Mouse (Mus musculus) testis, adult 2 months (tissue): ENCODE data around the gene Taar3. TPM values are rescaled to one million over a fixed set of nuclear protein-coding genes. Genes with fewer than 3 reads are reported as not detected.

Experiments used
- H3K27ac ChIP-seq: fragments of 200-500 bp; 2 replicates; pipeline ENCODE4 v1.5.1; 2012; ENCODE audit warnings: low read depth, low read length; ENCODE audit not compliant: control insufficient read depth, insufficient read depth
- H3K27me3 ChIP-seq: fragments of 200-500 bp; 2 replicates; pipeline ENCODE4 v1.6.1; 2012; ENCODE audit warnings: mild to moderate bottlenecking, low read length, moderate library complexity; ENCODE audit not compliant: control insufficient read depth, insufficient read depth
- H3K36me3 ChIP-seq: fragments of 200-500 bp; 2 replicates; pipeline ENCODE4 v1.6.1; 2012; ENCODE audit warnings: mild to moderate bottlenecking, low read length; ENCODE audit not compliant: control insufficient read depth, insufficient read depth
- H3K4me1 ChIP-seq: fragments of 200-500 bp; 2 replicates; pipeline ENCODE4 v1.6.1; 2012; ENCODE audit warnings: low read length; ENCODE audit not compliant: control insufficient read depth, insufficient read depth
- H3K4me3 ChIP-seq: fragments of 200-500 bp; 2 replicates; pipeline ENCODE4 v1.5.1; 2012; ENCODE audit warnings: low read depth, mild to moderate bottlenecking, low read length, moderate library complexity, mixed read lengths; ENCODE audit not compliant: control insufficient read depth
- CTCF ChIP-seq: fragments of 200-500 bp; IDR thresholded peaks from 2 replicates; pipeline ENCODE4 v1.5.1; 2012; ENCODE audit warnings: low read depth, mild to moderate bottlenecking, inconsistent platforms, low read length, moderate library complexity; ENCODE audit not compliant: control insufficient read depth, insufficient read depth, insufficient replicate concordance
- POLR2A ChIP-seq: fragments of 200-500 bp; IDR thresholded peaks from 2 replicates; pipeline ENCODE4 v1.6.1; 2012; ENCODE audit warnings: low read depth, mild to moderate bottlenecking, inconsistent platforms, low read length, moderate library complexity; ENCODE audit not compliant: control insufficient read depth
- polyA plus RNA-seq: library from polyadenylated mRNA; depleted of rRNA; stranded (reverse); fragments of >200 nt; gene quantifications from 2 replicates; pipeline ENCODE4 v1.2.3, GENCODE M21; 2012

The Taar3 gene
- polyA plus RNA-seq, 1 experiment: not detected

DNA sequence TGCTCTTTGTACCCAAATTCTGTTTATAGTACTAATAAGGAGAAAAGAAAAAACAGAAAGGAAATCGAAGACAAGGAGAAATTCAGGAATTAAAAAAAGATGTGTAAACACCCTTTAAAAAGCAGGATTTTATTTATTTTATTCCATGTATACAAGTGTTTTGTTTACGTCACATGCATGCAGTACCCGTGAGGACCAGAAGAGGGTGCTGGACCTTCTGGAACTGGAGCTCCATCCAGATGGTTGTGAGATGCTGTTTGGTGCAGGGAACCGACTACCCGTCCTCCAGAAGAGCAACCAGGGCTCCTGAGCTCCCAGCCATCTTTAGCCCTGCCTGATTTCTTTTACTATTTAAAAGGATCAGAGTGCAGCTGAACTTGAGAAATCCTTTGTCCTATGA lies 6.9 kb upstream of the Taar3 start:
- no peak overlapping the region for H3K4me3 ChIP-seq
- no peak overlapping the region for H3K27ac ChIP-seq
- H3K36me3 ChIP-seq: no peaks in the 10 kb centered on the region
- H3K4me1 ChIP-seq: peaks cover 3% of the 10 kb centered on the region; the same call in 1 of the 2 replicates
- H3K27me3 ChIP-seq: no peaks in the 10 kb centered on the region
- TF ChIP-seq CTCF (peak; percentile 68; the same call in 1 of the 2 replicates), POLR2A (no peak)

DNA sequence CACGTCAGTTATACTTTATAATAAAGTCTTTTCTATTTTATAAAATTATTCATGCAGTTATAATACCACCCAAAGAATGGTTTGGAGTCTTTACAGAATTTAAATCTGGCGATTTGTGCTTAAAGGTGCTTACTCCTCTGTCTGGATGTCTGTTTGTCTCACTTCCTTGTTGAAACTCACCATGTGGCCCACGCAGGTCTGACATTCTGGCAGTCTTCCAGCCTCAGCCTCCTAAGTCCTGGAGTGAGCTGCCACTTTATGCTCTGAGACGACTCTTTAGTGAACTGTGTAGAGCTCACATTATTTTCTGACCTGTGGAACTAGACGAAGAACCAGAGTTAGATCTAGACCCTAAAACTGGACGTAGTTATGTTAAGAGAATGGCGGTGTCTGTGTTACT lies 1.3 kb upstream of the Taar3 start:
- TF ChIP-seq POLR2A (no peak), CTCF (no peak)
- Histone ChIP-seq H3K27ac (no peak overlapping the region), H3K4me3 (no peak overlapping the region), H3K36me3 (no peaks in the 10 kb centered on the region), H3K4me1 (no peaks in the 10 kb centered on the region), H3K27me3 (no peaks in the 10 kb centered on the region)

DNA sequence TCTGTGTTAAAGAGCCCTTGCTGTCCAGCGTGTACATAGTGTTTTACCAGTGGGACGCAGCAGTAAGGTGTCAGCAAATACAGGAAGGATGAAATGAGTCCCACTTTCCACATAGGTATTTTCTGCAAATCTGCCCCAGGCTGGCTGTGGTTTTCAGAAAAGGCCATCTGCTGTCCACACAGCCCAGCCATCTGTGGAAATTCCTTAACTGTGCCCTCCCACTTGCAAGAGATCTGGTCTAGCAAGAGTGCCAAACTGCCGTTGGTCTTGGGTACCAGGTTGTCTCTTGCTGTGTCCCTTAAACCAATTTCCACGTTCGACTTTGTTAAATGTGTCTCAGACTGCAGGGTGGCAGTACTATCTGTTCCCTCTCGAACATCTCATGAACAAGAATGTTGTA lies 2.4 kb downstream of the Taar3 start:
- no peaks in the 10 kb centered on the region for H3K36me3 ChIP-seq
- TF ChIP-seq CTCF: no peak
- no peak for TF ChIP-seq POLR2A
- H3K4me1 ChIP-seq: no peaks in the 10 kb centered on the region
- H3K27me3 ChIP-seq: no peaks in the 10 kb centered on the region
- H3K4me3 ChIP-seq: no peak overlapping the region
- no peak overlapping the region for H3K27ac ChIP-seq

DNA sequence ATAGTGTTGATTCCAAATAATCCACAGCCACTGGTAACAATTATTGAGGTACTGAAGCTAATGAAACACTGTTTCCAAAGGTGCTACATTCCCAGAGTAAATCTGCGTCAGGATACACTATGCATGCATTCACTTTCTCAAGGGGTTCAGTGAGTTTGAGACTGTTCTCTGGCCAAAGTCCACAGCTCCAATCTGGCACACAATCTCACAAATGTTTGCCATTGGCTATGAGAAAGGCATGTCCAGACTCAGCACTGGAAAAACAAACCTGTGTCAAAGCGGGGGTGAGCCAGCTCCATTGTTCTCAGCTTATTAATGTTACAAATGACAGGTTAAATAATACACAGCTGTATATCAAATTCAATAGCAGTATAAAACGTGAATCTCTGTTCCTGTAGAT lies 9.7 kb downstream of the Taar3 start:
- Histone ChIP-seq H3K36me3 (no peaks in the 10 kb centered on the region), H3K4me3 (no peak overlapping the region), H3K27me3 (no peaks in the 10 kb centered on the region), H3K27ac (no peak overlapping the region), H3K4me1 (no peaks in the 10 kb centered on the region)
- TF ChIP-seq POLR2A (no peak), CTCF (no peak)

DNA sequence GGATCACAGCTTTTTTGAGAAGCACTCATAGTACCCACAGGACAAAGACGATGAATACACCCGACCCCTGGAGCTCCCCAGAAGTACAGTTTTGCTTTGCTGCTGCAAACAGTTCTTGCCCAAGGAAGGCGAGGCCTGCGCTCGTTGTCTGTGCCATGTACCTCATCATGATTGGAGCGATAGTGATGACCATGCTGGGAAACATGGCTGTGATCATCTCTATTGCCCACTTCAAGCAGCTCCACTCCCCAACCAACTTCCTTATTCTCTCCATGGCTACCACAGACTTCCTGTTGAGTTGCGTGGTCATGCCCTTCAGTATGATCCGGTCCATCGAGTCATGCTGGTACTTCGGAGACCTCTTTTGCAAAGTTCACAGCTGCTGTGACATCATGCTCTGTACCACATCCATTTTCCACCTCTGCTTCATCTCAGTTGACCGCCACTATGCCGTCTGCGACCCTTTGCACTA lies 11.1 kb downstream of the Taar3 start, which contains the start of gene Taar4:
Gene Taar4, plus strand, starts transcription at position 51 of the 472 bp plus-strand sequence.
- no peak for TF ChIP-seq POLR2A
- TF ChIP-seq CTCF: no peak
- no peak within 1 kb of the TSS for H3K4me3 ChIP-seq
- H3K36me3 ChIP-seq: no peaks in the 10 kb centered on the region
- H3K27ac ChIP-seq: no peak within 1 kb of the TSS
- H3K4me1 ChIP-seq: no peaks in the 10 kb centered on the region
- no peaks in the 10 kb centered on the region for H3K27me3 ChIP-seq

DNA sequence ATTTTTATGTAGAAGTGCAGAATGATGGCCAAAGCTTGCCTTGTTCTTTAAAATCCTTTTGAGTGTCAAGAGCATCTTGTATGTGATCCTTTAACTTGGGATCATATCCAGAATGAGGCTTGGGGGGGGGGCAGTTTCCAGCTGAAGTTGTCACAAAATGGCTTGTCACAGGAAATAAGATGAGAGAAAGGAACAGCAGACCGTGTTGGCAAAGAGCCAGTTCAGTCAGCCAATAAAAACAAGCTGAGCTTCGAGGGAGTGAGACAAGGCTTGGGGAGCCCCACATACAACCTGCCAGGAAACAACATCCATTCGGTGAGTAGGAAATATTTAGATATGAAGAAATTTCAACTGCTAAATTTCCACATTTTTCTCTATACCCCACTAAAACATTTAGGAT lies 14.1 kb downstream of the Taar3 start:
- Histone ChIP-seq H3K4me3 (no peak overlapping the region), H3K27ac (no peak overlapping the region), H3K4me1 (no peaks in the 10 kb centered on the region), H3K27me3 (no peaks in the 10 kb centered on the region), H3K36me3 (no peaks in the 10 kb centered on the region)
- TF ChIP-seq CTCF (no peak), POLR2A (no peak)

DNA sequence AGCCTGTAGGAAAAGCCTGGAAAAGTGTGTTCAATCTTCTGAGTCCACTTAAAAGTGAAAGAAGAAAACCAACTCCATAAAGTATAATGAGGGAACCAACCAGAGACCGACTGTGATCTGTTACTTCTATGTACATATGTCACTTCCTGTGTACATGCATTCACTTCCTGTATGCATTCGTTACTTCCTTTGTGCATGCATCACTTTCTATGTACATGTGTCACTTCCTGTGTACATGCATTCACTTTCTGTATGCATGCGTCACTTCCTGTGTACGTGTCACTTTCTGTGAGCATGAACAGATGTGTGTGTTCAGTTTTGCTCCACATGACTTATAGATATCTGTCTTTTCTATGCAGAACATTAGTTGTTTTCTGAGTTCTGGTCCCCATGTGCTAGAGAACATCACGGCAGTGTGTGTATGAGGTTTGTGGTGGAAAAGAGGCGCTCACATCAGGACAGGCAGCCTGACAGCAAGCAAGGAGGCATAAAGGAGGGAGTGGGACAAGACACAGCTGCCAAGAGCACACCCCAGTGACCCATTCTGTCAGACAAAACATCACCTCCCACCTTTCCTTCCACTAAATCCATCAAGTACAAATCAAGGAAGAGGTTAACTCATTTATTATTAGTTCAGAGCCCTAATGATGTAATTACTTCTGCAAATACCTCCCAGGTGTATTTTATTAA lies 15.7 kb downstream of the Taar3 start:
- Histone ChIP-seq H3K27ac (no peak overlapping the region), H3K27me3 (no peaks in the 10 kb centered on the region), H3K4me1 (no peaks in the 10 kb centered on the region), H3K36me3 (no peaks in the 10 kb centered on the region), H3K4me3 (no peak overlapping the region)
- TF ChIP-seq CTCF (no peak), POLR2A (no peak)
